Mouse (Mus musculus): ENCODE data around the gene Gm9945. TPM values are rescaled to one million over a fixed set of nuclear protein-coding genes. Genes with fewer than 3 reads are reported as not detected.

Gm9945 gene
- not detected for polyA plus RNA-seq (2014; fragmentation: Illumina TruSeq; extraction: RNeasy Lipid Tissue Mini Kit (QIAGEN cat#74804))

DNA sequence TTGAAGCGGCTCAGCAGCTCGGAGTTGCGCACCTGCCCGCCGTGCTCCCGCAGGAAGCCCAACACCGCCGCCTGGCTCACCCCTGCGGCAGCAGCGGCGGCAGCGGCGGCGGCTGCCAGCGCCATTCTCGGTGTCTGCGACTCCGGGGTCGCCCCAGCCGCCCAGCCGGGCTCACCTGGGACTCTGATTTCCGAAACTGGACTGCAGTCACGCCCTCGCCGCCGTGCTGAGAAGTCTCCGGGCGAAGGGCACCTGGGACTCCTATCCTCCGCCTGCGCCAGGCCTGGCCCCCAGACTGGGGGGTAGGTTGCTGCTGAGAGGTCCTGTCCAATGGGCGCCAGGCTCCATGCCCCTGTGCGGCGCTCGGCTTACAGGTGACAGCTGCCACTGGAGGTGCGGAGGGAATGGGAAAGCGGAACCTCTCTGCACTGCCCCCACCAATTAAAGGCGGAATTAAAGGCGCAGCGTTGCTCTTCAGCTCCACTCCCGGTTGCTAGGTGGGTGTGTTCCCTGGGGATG is at the start of gene Gm9945, which contains the start of gene Sowaha:
Gm9945 (plus strand) TSS at position 384 of the 519 bp plus-strand sequence.
Sowaha (minus strand) TSS at position 492 of the 519 bp plus-strand sequence.

DNA sequence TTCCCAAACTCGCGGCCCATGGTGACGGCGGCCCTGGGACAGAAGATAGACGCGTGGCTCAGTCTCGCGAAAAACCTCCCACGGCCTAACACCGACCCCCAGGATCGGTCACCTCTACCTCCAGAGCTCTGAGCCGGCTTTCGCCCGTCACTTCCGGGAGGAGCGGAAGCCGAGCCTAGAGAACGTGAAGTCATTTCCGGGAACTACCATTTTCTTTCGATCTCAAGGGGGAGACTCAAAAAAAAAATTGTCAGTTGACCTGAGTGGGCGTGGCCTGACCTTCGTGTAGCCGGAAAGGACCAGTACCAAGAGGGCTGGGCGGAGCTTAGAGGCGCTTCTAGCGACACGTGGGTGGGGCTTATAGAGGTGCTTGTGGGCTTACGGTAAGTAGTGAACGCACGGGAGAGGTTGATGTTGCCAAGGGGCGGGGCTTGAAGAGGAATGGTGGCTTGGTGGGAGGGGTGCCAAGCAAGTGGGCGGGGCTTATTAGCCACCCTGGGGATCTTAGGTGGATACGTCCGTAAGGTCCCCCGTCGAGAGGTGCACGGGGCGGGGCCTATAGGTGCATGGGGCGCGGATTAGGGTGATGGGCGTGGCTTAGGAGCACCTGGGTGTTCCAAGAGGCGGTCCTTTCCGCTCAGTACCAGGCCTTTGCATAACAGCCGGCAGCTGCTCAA is 49.2 kb upstream of the Gm9945 start, which contains the start of the genes Uqcrq and Gdf9:
Uqcrq (minus strand) TSS at position 162 of the 677 bp plus-strand sequence.
Gdf9 (plus strand) TSS at position 354 of the 677 bp plus-strand sequence.

DNA sequence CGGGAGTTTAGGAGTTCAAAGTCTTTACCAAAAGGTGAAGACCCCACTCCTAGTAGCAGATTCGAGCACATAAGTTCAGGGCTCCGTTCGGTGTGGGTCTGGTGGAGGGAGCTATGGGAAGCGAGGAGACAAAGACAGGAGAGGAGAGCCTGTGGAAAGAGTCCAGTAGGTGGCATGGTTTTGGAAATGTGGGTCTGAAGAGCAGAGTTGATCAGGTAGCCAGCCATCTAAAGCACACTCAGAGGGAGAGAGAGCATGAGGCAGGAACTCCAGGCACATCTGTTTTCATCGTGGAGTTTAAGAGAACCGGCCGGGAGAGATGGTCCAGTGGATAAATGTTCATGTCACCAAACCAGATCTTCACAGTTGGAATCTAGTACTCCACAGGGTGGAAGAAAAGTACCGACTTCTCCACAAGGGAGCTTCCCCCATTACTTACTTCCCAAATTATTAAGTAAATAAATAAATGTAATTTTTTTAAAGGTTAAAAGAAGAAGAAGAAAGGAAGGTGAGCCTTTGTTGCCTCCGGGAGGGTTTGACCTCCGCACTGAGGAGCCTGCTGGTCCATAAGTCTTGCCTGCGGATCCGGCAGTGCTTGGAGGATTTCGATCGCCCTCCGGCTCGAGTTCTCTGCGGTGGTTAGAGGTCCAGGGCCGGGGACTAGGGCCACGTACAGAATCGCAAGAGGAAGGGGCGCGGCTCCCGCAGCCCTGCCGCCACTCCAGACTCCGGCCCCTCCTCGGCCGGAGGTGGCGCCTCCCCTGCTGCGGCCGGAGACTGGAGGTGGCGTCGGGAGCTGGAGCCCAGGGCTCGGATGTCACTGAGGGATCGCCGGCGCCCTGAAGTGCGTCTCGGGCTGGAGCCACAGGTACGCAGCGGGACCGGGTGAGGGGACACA is 23.2 kb upstream of the Gm9945 start, which contains the start of the genes Gm10447 and Shroom1:
Gm10447 (minus strand) TSS at position 637 of the 898 bp plus-strand sequence.
Shroom1 (plus strand) TSS at position 732 of the 898 bp plus-strand sequence.

DNA sequence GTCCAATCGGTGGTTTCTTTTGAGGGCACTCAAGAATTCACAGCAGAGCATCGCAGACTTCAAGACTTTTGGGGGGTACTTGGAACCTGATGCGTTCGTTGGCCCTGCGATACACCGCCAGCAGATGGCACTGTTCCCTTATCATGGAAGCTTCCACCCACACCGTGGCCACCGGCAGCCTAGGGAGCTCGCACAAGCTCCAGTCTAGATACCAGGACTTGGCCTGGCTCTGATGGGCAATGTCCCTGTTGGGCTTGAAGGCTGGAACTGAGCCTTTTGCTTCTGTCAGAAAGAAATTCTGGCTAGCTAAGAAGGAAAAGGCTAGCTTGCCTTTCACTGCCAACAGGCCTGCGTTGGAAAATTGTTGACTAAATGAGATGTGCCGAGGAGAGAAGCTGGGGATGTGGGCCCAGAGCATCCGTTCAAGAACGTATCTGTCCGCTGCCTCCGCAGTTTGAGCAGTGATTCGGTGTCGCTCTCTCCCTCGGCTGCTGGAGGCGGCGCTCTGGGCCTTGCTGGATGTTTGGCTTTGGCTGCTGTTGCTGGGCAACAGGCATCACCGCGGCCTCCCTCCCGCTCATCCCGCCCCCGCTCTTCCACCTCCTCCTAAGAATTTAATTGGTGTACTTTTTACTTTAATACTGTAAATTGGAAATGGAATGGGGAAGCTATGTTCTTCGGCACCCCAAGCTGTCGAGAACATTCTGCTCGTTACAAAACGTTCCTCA is 9.8 kb upstream of the Gm9945 start, which contains the start of gene Gm9837:
Gm9837 (minus strand) TSS at position 512 of the 728 bp plus-strand sequence.

DNA sequence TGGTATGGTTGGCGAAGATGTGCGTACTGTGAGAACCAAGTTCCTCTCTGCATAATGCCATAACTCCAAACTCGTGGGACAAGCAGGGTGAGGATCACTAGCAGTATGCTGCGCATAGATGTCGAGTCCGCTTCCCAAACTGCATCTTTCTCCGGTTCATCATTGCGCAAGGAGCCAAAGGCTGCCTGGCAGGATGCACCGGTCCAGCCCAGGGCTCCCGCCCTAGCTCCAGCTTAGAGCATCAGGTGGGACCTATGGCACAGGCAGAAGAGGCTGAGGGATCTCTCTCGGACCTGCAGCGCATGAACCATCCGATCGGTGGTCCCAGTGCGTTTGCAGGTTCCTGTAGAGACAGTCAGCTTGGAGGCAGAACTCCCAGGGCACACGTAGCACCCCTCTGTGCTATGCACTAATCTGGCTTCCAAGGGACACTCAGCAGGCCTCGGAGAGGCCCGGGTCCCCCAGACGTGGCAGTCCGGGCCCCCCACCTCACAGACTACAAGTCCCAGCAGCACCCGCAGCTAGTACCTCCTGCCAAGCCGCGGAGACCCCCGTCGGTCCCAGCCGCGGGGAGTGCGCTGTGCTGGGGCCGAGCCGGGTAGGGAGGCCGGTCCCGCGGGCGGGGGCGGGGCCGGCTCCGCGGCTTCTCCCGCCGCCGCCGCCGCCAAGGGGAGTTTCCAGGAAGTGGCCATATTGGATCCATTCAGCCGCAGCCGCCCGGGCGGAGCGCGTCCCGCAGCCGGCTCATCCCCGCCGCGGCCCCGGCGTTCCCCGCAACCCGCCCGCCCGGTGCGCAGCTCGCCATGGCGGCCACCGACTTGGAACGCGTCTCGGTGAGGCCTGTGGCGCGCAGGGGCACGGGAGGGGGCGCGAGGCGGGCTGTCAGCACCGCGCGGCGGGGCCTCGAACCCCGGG is 39.5 kb downstream of the Gm9945 start, which contains the start of gene Sept8:
Sept8 (plus strand) TSS at position 51 of the 915 bp plus-strand sequence.

Other genes starting within 250 kb of the Gm9945 start
- gene Hspa4, start 179.7 kb upstream of the Gm9945 start, polyA plus RNA-seq (2014; fragmentation: Illumina TruSeq; extraction: RNeasy Lipid Tissue Mini Kit (QIAGEN cat#74804)): 905 TPM
- 66.5 TPM for gene Zcchc10, start 155.5 kb upstream of the Gm9945 start, polyA plus RNA-seq (2014; fragmentation: Illumina TruSeq; extraction: RNeasy Lipid Tissue Mini Kit (QIAGEN cat#74804))
- gene Aff4, start 129.3 kb upstream of the Gm9945 start, polyA plus RNA-seq (2014; fragmentation: Illumina TruSeq; extraction: RNeasy Lipid Tissue Mini Kit (QIAGEN cat#74804)): 457 TPM
- not detected for gene Leap2, start 57.0 kb upstream of the Gm9945 start, polyA plus RNA-seq (2014; fragmentation: Illumina TruSeq; extraction: RNeasy Lipid Tissue Mini Kit (QIAGEN cat#74804))
- 15.5 TPM for gene Uqcrq, start 49.3 kb upstream of the Gm9945 start, polyA plus RNA-seq (2014; fragmentation: Illumina TruSeq; extraction: RNeasy Lipid Tissue Mini Kit (QIAGEN cat#74804))
- 29.0 TPM for gene Gdf9, start 49.1 kb upstream of the Gm9945 start, polyA plus RNA-seq (2014; fragmentation: Illumina TruSeq; extraction: RNeasy Lipid Tissue Mini Kit (QIAGEN cat#74804))
- not detected for gene Gm10447, start 23.1 kb upstream of the Gm9945 start, polyA plus RNA-seq (2014; fragmentation: Illumina TruSeq; extraction: RNeasy Lipid Tissue Mini Kit (QIAGEN cat#74804))
- gene Shroom1, start 23.0 kb upstream of the Gm9945 start, polyA plus RNA-seq (2014; fragmentation: Illumina TruSeq; extraction: RNeasy Lipid Tissue Mini Kit (QIAGEN cat#74804)): 0.26 TPM
- gene Gm9837, start 9.7 kb upstream of the Gm9945 start, polyA plus RNA-seq (2014; fragmentation: Illumina TruSeq; extraction: RNeasy Lipid Tissue Mini Kit (QIAGEN cat#74804)): not detected
- 2.1 TPM for gene Sowaha, start 108 bp downstream of the Gm9945 start, polyA plus RNA-seq (2014; fragmentation: Illumina TruSeq; extraction: RNeasy Lipid Tissue Mini Kit (QIAGEN cat#74804))
- 29.7 TPM for gene Sept8, start 39.1 kb downstream of the Gm9945 start, polyA plus RNA-seq (2014; fragmentation: Illumina TruSeq; extraction: RNeasy Lipid Tissue Mini Kit (QIAGEN cat#74804))
- gene Kif3a, start 87.2 kb downstream of the Gm9945 start, polyA plus RNA-seq (2014; fragmentation: Illumina TruSeq; extraction: RNeasy Lipid Tissue Mini Kit (QIAGEN cat#74804)): 44.1 TPM
- gene Il4, start 138.5 kb downstream of the Gm9945 start, polyA plus RNA-seq (2014; fragmentation: Illumina TruSeq; extraction: RNeasy Lipid Tissue Mini Kit (QIAGEN cat#74804)): not detected
- not detected for gene Il13, start 154.5 kb downstream of the Gm9945 start, polyA plus RNA-seq (2014; fragmentation: Illumina TruSeq; extraction: RNeasy Lipid Tissue Mini Kit (QIAGEN cat#74804))
- gene Rad50, start 227.2 kb downstream of the Gm9945 start, polyA plus RNA-seq (2014; fragmentation: Illumina TruSeq; extraction: RNeasy Lipid Tissue Mini Kit (QIAGEN cat#74804)): 71.6 TPM
- not detected for gene Il5, start 240.6 kb downstream of the Gm9945 start, polyA plus RNA-seq (2014; fragmentation: Illumina TruSeq; extraction: RNeasy Lipid Tissue Mini Kit (QIAGEN cat#74804))

All from ovary, adult 10 weeks (tissue).